Mouse (Mus musculus) G1E-ER4 (cell line): Measurements from ENCODE around the gene Tgfb1. TPM values are rescaled to one million over a fixed set of nuclear protein-coding genes. Genes with fewer than 3 reads are reported as not detected.

Experiments
- GATA1 ChIP-seq: IDR thresholded peaks from one replicate; pipeline ENCODE4 v1.8.0; 2012; ENCODE audit warnings: low read length, inconsistent platforms
- polyA plus RNA-seq: library from polyadenylated mRNA; stranded (reverse); fragments of >175 nt; gene quantifications from 2 replicates; pipeline ENCODE4 v1.2.3, GENCODE M21; 2012

Gene Tgfb1
- polyA plus RNA-seq = 1,641 and 2,011 TPM in 2 replicates

DNA sequence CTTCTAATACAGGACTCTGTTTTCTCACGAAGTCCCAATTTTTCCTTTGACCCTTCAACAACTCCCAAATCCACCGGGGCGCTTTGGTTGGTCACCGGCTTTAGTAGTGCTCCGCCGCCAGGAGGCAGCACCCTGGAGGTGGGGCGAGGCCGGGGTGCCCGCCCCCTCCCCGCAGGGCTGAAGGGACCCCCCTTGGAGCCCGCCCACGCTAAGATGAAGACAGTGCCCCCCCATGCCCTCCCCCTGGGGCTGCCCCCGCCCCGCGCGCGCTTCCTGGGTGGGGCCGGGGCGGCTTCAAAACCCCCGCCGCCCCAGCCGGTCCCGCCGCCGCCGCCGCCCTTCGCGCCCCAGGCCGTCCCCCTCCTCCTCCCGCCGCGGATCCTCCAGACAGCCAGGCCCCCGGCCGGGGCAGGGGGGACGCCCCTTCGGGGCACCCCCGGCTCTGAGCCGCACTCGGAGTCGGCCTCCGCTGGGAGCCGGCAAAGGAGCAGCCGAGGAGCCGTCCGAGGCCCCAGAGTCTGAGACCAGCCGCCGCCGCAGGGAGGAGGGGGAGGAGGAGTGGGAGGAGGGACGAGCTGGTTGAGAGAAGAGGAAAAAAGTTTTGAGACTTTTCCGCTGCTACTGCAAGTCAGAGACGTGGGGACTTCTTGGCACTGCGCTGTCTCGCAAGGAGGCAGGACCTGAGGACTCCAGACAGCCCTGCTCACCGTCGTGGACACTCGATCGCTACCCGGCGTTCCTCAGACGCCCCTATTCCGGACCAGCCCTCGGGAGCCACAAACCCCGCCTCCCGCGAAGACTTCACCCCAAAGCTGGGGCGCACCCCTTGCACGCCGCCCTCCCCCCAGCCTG is at the start of gene Tgfb1:
Gene Tgfb1, plus strand, starts transcription at position 323 of the 852 bp plus-strand sequence.
- TF ChIP-seq GATA1 = no peak

DNA sequence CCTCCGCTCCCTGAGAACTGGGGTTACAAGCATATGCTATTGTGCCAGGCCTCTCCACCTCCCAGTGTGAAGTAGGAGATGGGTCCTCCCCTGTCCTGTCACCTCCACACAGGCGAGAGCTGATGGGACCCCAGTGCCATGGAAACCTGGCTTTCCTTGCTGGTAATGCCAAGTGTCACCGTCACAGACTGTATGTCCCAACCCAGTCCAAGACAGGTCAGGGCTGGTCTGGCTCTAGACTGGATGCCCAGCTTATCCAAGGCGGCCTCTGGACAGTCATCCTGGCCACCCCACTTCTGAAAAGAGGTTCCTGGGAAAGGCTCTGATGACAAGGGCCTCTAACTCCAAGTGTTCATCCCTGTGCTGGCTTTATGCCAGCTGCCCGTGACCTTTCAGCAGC is 49.7 kb upstream of the Tgfb1 start:
- no peak for TF ChIP-seq GATA1

DNA sequence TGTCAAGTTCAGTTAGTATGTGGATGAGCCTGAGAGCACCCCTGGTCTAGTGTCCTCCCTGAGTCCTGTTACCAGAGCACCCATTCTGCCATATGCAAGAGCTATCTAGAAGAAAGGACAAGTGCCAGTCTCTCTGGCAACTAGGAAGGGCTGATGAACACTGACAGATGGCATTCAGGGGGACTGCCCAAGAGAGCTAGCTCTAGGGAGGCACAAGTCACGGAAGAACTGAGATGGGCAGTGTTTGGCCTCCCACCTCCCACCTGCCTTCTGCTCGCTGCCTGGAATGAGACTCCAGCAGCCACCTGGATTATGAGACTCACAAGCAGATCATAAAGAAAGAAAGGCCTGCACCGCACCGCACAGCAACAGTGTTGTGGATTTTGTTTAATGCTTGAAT is 47.0 kb upstream of the Tgfb1 start:
- TF ChIP-seq GATA1 = no peak

DNA sequence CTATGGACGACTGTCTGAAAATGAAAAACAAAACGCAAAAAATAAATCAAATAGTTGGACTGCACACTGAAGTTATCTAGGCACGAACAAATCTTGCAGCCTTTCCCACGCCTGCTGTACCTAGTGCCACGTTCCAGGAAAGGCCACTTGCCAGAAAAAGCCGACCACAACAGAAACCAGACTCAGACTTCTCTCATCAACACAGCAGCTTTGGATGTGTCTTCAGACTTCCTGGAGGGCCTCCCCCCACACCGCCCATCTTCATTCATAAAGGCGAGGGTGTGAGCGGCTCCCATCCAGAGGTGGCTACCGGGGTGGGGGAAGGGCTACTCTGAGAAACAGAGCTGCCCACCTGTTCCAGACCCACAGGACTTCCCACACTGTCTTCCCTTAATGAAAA is 42.7 kb upstream of the Tgfb1 start:
- no peak for TF ChIP-seq GATA1

DNA sequence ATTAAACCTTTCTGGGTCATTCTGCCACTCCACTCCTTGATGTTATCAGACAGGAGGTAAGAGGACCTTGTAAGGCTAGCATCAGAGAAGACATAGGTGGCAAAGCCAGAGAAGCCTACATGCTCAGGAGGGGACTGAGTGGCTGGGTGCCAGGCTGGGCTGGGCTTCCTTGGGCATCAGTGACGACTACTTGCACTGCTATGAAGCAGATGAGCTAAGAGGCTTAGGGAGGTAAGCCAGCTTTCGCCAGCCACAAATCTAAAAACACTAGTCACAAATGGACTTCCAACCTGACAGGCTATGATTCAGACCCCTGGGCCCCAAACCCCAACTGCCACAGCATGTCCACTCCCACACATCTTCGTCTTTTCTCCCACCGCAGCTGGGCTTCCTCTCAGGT is 42.2 kb upstream of the Tgfb1 start:
- TF ChIP-seq GATA1 = no peak

DNA sequence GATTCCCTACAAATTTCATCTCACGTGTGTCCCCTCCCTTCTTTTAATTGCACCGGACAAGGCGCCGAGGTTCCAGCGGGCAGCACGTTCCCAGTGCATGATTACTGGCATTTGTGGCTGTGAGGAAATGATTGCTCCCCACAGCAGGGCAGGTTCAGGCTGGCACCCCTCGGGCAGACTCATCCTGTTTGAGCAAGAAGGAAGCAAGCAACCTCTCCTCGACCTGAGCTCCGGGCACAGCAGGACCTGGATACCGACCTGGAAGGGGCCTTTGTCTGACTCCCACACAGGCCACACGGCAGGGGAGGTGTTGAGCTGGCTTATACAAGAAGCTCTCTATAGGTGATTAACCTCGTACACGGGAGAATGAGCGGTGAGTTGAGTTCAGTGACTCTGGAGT is 41.7 kb upstream of the Tgfb1 start:
- TF ChIP-seq GATA1 = no peak

DNA sequence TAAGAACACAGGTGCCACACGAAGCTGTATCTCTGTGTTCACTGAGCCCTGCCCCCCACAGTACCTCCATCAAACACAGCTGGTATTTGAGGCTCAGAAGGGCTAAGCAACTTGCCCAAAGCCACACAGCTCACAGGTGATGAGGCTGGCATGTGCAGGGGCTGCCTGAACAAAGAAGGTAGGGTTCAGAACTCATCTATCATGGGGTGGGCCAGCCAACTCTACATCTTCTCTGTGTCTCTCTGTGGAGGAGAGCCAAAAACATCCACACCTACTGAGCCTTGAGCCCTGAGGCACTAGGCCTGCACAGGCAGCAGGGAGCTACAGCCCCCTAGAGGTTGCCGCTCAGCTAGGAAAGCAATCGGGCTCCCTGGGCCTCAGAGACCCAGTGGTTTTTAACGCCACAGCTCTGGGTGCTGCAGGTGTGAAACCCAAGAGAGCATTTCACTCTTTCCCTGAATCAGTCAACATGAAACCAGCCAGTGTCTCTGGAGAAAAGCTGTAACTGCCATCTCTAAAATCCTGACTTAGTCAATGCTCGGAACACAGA is 39.2 kb upstream of the Tgfb1 start:
- TF ChIP-seq GATA1 = no peak

DNA sequence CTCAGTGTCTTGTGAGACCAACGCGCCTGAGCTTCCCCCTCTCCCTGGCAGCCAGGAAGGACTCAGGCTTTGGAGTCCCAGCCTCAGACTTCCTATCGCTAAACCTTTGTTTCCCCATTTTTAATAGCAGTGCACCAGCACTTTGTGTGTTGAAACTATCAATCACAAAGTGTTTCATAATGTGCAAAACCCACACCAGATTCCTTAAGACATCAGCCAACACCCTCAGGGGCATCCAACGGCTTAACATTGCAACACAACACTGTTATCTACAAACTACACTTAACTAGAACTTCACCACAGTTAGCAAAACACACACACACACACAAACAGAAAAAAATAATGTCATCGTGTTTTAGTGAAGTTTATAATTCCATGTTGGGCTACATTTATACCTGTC is 37.0 kb upstream of the Tgfb1 start:
- no peak for TF ChIP-seq GATA1

DNA sequence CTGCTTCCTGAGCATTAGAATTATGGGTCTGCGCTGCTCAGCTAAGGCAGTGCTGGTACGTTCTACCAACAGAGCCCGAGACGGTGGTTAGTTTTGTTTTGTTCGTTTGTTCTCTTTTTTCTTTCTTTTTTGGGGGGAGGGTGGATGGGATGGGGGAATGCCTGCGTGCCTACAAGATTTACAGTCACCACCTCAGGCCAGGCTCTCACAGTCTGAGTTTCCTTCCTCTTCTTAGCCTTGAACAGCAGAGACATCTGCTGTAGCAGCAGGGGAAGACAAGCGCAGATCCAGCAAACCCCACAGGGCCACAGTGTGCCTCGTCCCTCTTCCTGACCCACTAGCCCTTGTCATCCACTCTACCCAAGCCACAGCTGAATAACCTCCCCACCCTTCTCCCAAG is 35.5 kb upstream of the Tgfb1 start:
- TF ChIP-seq GATA1 = no peak

DNA sequence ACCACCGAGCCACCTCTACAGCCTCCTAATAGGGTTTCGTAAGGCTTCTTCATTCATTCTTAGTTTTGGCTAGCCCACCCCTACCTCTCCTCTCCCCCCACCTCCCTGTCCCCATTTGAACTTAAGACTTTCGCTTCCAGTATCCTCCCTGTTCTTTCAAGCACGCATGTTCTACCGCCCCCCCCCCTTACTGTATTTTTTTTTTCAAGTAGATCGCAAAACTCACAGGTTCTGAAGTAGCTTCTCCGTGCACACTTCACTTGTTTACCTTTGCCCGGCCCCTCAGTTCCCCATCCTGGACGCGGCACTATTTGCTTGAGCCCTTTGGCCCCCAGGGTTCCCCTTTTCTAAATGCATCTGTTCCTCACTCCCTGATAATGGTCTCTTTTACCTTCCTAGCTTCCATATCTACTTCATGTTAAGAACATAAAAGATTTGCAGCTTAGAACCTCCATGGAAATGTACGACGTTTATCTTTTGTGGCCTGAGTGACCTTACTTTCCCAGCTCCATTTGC is 34.5 kb upstream of the Tgfb1 start:
- TF ChIP-seq GATA1 = no peak

DNA sequence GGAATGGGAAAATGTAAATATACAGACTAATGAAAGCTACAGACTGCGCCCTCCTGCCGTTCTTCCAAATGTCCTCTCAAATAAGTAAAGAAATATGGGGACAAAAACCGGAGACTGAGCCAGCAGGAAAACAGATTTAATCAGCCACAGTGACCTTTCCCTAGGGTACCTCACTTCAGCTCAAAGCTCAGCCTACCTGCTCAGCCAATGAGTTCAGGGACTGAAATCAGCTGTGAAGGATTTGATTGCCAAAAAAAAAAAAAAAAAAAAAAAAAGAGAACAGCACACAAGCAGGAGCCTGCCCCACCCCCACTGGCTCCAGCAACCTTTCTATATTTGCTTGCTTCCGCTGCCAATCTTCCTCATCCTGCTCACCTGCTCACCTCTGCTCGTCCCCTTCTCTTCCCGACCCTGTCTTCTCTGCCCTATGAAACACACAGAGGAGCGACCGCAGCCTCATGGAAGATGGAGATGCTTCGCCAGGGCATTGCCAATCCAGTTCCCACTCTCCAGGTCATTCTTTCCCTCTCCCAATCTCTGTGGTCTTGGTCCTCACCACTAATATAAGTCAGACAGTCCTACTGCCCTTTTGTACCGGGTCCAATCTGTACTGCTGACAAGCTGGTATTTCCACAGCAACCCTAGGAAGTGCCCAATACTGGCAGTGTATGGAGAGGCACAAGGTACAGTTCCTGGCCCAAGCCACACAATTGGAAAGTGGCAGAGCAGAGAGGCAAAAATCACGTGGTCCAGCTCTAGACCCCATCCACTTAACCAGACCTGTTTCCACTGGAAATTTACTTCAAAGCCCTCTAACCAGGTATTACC is 31.0 kb upstream of the Tgfb1 start:
- TF ChIP-seq GATA1 = no peak

DNA sequence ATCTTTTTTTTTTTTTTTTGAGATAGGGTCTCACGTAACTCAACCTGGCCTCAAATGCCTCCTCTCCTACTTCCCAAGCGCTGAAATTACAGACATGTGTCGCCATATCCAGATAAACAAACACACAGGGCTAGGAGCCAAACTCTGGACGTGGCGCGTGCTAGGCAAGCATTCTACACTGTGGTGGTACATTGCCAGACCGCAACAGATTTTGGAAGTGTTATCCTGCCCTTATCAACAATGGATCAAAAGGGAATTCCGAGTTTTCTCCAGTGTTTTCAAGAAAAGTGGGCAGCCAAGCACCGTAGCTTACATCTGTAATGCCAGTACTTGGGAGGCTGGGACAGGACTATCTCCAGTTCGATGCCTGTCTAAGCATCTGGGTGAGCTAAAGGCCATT is 29.0 kb upstream of the Tgfb1 start:
- no peak for TF ChIP-seq GATA1

DNA sequence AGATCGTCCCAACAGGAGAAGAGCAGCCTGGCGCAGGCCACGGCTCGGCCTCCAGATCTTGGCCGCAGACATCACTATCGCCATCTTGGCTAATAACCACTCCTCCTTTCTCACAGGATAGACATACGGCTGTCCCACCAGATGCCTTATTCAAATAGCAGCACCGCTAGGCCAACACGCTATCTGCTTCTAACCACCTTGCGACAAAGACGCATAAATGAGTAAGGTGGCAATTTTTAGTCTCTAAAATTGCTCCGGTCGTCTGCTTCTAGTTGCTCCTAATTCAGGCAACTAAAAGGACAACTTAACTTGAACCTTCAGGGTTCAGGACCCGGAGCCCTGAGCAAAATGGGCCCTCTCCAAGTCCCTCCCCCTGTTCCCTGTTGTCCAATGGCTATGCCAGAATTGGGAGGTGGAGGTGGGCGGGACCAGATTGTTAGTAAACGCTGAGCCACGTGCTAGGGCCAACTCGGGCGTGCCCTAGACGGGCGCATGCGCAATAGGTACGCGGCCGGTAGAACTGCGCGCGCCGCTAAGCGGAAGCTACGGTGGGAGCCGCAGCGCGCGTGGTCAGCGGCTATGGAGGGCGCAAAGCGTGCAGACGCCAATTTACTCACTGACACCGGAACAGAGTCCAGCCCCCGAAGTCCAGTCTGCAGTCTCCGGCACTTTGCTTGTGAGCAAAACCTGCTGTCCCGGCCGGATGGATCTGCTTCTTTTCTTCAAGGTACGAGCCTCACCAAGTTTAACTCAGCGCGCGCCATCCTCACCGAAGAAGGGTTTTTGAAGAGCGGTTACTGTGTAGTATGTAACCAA is 27.9 kb upstream of the Tgfb1 start, which contains the start of the genes Bckdha and Exosc5:
Gene Bckdha, minus strand, starts transcription at position 325 of the 816 bp plus-strand sequence.
Gene Exosc5, plus strand, starts transcription at position 508 of the 816 bp plus-strand sequence.
- no peak for TF ChIP-seq GATA1

DNA sequence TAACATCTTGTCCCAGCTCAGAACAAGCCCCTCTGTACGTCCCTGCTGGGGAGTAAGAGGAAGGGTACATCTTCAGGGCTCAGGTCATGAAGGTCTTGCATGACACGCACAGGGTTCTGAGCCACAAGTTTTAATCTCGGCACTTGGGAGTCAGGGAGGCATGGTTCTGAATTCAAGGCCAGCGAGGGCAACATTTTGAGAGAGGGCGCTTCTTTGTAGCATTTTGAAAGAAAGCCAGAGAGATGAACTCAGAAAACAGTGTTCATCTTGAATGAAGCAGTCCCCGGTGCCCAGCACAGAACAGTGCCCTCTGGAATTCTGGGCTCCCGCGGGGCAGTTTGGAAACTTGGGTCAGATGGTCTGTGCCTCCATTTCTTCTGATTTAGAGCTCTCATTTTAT is 20.4 kb upstream of the Tgfb1 start:
- TF ChIP-seq GATA1 = no peak

DNA sequence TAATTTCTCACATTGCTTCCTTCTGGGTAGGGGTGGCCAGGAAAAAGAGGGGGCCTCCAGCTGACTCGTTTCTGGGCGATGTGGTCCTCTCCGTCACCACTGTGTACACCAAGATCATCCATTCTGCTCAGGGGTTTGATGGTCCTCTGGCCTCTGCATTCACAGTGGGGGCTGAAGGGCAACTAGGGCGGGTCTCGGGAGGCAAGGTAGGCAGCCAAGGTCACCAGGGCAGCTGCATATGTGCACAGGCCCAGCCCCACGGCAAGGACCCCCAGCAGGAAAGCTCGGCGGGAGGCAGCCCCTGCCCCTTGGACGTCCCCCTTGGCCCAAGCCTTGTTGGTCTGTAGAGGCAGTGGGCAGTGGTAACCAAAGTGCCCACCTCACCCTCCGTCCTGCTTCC is 17.6 kb upstream of the Tgfb1 start:
- TF ChIP-seq GATA1 = no peak

DNA sequence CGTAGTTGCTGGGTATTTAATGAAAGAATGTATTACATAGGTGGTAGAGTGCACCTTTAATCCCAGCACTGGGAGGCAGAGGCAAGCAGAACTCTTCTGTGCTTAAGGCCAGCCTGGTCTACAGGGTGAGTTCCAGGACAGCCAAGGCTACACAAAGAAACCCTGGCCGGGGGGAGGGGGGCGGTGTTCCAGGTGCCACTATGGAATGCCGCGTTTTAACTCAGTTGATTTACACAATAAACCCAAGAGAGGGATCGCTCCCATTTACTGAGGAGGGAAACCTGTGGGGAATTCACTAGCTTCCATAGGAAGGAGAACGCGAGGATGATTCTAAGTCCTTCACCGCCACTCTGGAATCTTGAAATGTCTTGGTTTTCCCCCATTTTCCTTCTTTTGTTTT is 17.2 kb upstream of the Tgfb1 start:
- TF ChIP-seq GATA1 = no peak
